Mouse (Mus musculus) E14TG2a.4 (cell line): ENCODE results near the gene Cyp26a1.

Experiments
- CTCF ChIP-seq: conservative IDR thresholded peaks from 2 replicates; pipeline ENCODE4 v1.5.1; 2014; ENCODE audit warnings: low read length
- NANOG ChIP-seq: IDR thresholded peaks from 2 replicates; pipeline ENCODE4 v1.6.1; 2014; ENCODE audit warnings: borderline replicate concordance, low read length, mixed read lengths
- POU5F1 ChIP-seq: IDR thresholded peaks from 2 replicates; pipeline ENCODE4 v1.6.1; 2014; ENCODE audit warnings: low read length, borderline replicate concordance

DNA sequence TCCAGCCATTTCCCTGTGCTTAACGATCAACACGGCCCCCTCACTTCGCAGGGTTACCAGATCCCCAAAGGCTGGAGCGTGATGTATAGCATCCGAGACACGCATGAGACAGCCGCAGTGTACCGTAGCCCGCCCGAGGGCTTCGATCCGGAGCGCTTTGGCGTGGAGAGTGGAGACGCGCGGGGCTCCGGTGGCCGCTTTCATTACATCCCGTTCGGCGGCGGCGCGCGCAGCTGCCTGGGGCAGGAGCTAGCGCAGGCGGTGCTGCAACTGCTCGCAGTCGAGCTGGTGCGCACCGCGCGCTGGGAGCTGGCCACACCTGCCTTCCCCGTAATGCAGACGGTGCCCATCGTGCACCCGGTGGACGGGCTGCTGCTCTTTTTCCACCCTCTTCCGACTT is 4.7 kb upstream of the Cyp26a1 start:
- TF ChIP-seq CTCF (no peak), POU5F1 (no peak), NANOG (no peak)
